Mouse (Mus musculus) liver, embryonic 11.5 days (tissue): Measurements from ENCODE around the gene Ebp. TPM values are rescaled to one million over a fixed set of nuclear protein-coding genes. Genes with fewer than 3 reads are reported as not detected.

Experiments
- ATAC-seq: fragments of 200-750 bp; cut with Nextera tagmentation; replicated peaks from 2 replicates; pipeline ENCODE4 v1.8.0; 2017; ENCODE audit warnings: moderate number of reproducible peaks, mild to moderate bottlenecking, moderate TSS enrichment, moderate library complexity; ENCODE audit not compliant: low FRiP score
- DNase-seq: peaks from one replicate; pipeline ENCODE4 v3.0.0-alpha.2; 2017; ENCODE audit warnings: low spot score
- H3K27ac ChIP-seq: fragments of 300-500 bp; sonication (generic); 2 replicates; pipeline ENCODE4 v1.5.1; 2014; ENCODE audit warnings: mild to moderate bottlenecking, low read depth, low read length, control low read depth
- H3K27me3 ChIP-seq: fragments of 300-500 bp; sonication (generic); replicated peaks from 2 replicates; pipeline ENCODE4 v1.6.1; 2014; ENCODE audit warnings: low read length, mixed read lengths; ENCODE audit not compliant: control insufficient read depth, insufficient read depth
- H3K36me3 ChIP-seq: fragments of 300-500 bp; sonication (generic); 2 replicates; pipeline ENCODE4 v1.6.1; 2014; ENCODE audit warnings: mild to moderate bottlenecking, low read length, moderate library complexity, mixed read lengths; ENCODE audit not compliant: control insufficient read depth, insufficient read depth
- H3K4me1 ChIP-seq: fragments of 300-500 bp; sonication (generic); replicated peaks from 2 replicates; pipeline ENCODE4 v1.6.1; 2014; ENCODE audit warnings: low read length, mixed read lengths; ENCODE audit not compliant: control insufficient read depth, insufficient read depth
- H3K4me2 ChIP-seq: fragments of 300-500 bp; sonication (generic); 2 replicates; pipeline ENCODE4 v1.6.1; 2014; ENCODE audit warnings: mild to moderate bottlenecking, control low read depth, moderate library complexity
- H3K4me3 ChIP-seq: fragments of 300-500 bp; sonication (generic); 2 replicates; pipeline ENCODE4 v1.5.1; 2014; ENCODE audit warnings: low read depth, low read length, control low read depth
- H3K9ac ChIP-seq: fragments of 300-500 bp; sonication (generic); 2 replicates; pipeline ENCODE4 v1.6.1; 2014; ENCODE audit warnings: low read depth, low read length, control low read depth
- H3K9me3 ChIP-seq: fragments of 300-500 bp; sonication (generic); 2 replicates; pipeline ENCODE4 v1.6.1; 2016; ENCODE audit warnings: low read length, inconsistent platforms, mixed read lengths; ENCODE audit not compliant: control insufficient read depth
- WGBS: fragments of 180-500 bp; shearing (Covaris S2); extraction: QIAGEN DNeasy Blood & Tissue Kit; methylation state at CpG from one replicate; pipeline ENCODE4 v1.1.7; 2014; 5-methylcytosine and 5-hydroxymethylcytosine counted together
- polyA plus RNA-seq: library from polyadenylated mRNA; unstranded; fragments of >200 nt; fragmentation: Nextera tagmentation; extraction: Ambion mirVana; gene quantifications from 2 replicates; pipeline ENCODE4 v1.2.1, GENCODE M21; 2014

Ebp gene
- polyA plus RNA-seq = 54.7 and 55.6 TPM in 2 replicates

GRCm38 (mm10) chrX:8193419-8193723, at the start of gene Ebp:
Gene Ebp, minus strand, starts transcription at chrX:8193512.
- Histone ChIP-seq H3K4me3 (peak within 1 kb of the TSS; percentile 62), H3K36me3 (no peaks in the 10 kb centered on the region), H3K9ac (peak within 1 kb of the TSS; percentile 78), H3K9me3 (no peaks in the 10 kb centered on the region), H3K4me2 (peak within 1 kb of the TSS; percentile 73), H3K27me3 (no peaks in the 10 kb centered on the region), H3K4me1 (peaks cover 4% of the 10 kb centered on the region; the same call in 1 of the 2 replicates), H3K27ac (peak within 1 kb of the TSS; percentile 56)
- 30% methylated on average over 10 of the region's 10 CpGs for WGBS
- ATAC-seq (no peak), DNase-seq (no peak)

- H3K4me2 ChIP-seq = no peak overlapping the region
- WGBS = 76% methylated on average over 13 of the region's 13 CpGs
- ATAC-seq = no peak
Measured at GRCm38 (mm10) chrX:8238804-8239395, 45.6 kb upstream of the Ebp start.

GRCm38 (mm10) chrX:8236704-8237103, 43.4 kb upstream of the Ebp start:
- Histone ChIP-seq H3K4me3 (no peak overlapping the region), H3K36me3 (no peaks in the 10 kb centered on the region), H3K9ac (no peak overlapping the region), H3K27me3 (no peaks in the 10 kb centered on the region), H3K4me2 (no peak overlapping the region), H3K9me3 (no peaks in the 10 kb centered on the region), H3K4me1 (no peaks in the 10 kb centered on the region), H3K27ac (no peak overlapping the region)
- ATAC-seq = no peak
- DNase-seq = no peak
- WGBS = 86% methylated on average over 2 of the region's 2 CpGs

More at GRCm38 (mm10) chrX:8238804-8239395, 45.6 kb upstream of the Ebp start:
- no peak for DNase-seq
- H3K36me3 ChIP-seq = no peaks in the 10 kb centered on the region
- no peaks in the 10 kb centered on the region for H3K4me1 ChIP-seq
- H3K27me3 ChIP-seq = no peaks in the 10 kb centered on the region
- H3K4me3 ChIP-seq = no peak overlapping the region
- H3K9ac ChIP-seq = no peak overlapping the region
- no peaks in the 10 kb centered on the region for H3K9me3 ChIP-seq
- no peak overlapping the region for H3K27ac ChIP-seq

- WGBS = 65% methylated on average over 3 of the region's 3 CpGs
- no peak for ATAC-seq
Measured at GRCm38 (mm10) chrX:8233602-8234001, 40.3 kb upstream of the Ebp start.

GRCm38 (mm10) chrX:8230272-8230671, 37.0 kb upstream of the Ebp start:
- no peaks in the 10 kb centered on the region for H3K4me1 ChIP-seq
- H3K36me3 ChIP-seq = no peaks in the 10 kb centered on the region
- no peaks in the 10 kb centered on the region for H3K27me3 ChIP-seq
- H3K27ac ChIP-seq = no peak overlapping the region
- no peaks in the 10 kb centered on the region for H3K9me3 ChIP-seq
- ATAC-seq = no peak
- no peak overlapping the region for H3K4me3 ChIP-seq
- DNase-seq = no peak
- no peak overlapping the region for H3K4me2 ChIP-seq
- H3K9ac ChIP-seq = no peak overlapping the region
- 65% methylated on average over 4 of the region's 4 CpGs for WGBS

More at GRCm38 (mm10) chrX:8233602-8234001, 40.3 kb upstream of the Ebp start:
- H3K36me3 ChIP-seq = no peaks in the 10 kb centered on the region
- no peaks in the 10 kb centered on the region for H3K9me3 ChIP-seq
- H3K4me3 ChIP-seq = no peak overlapping the region
- H3K27ac ChIP-seq = no peak overlapping the region
- DNase-seq = no peak
- H3K27me3 ChIP-seq = no peaks in the 10 kb centered on the region
- H3K4me1 ChIP-seq = no peaks in the 10 kb centered on the region
- H3K9ac ChIP-seq = no peak overlapping the region
- H3K4me2 ChIP-seq = no peak overlapping the region

- H3K27me3 ChIP-seq = no peaks in the 10 kb centered on the region
- WGBS = 69% methylated on average over 7 of the region's 7 CpGs
- H3K9me3 ChIP-seq = no peaks in the 10 kb centered on the region
- 0 out of 2 replicates have a peak, but pooled peaks have one; percentile 56 for ATAC-seq
- no peak overlapping the region for H3K27ac ChIP-seq
- DNase-seq = no peak
- H3K9ac ChIP-seq = no peak overlapping the region
- no peaks in the 10 kb centered on the region for H3K36me3 ChIP-seq
- no peak overlapping the region for H3K4me3 ChIP-seq
- no peaks in the 10 kb centered on the region for H3K4me1 ChIP-seq
- H3K4me2 ChIP-seq = no peak overlapping the region
Measured at GRCm38 (mm10) chrX:8223473-8223872, 30.2 kb upstream of the Ebp start.

- Histone ChIP-seq H3K4me2 (no peak overlapping the region), H3K36me3 (no peaks in the 10 kb centered on the region), H3K9me3 (no peaks in the 10 kb centered on the region), H3K4me1 (no peaks in the 10 kb centered on the region), H3K9ac (no peak overlapping the region), H3K4me3 (no peak overlapping the region), H3K27me3 (no peaks in the 10 kb centered on the region; the same call in 1 of the 2 replicates), H3K27ac (no peak overlapping the region)
- DNase-seq = no peak
- ATAC-seq = no peak
- WGBS = 51% methylated on average over 7 of the region's 7 CpGs
Measured at GRCm38 (mm10) chrX:8222678-8223421, 29.5 kb upstream of the Ebp start.

GRCm38 (mm10) chrX:8222296-8222677, 29.0 kb upstream of the Ebp start:
- Histone ChIP-seq H3K9ac (no peak overlapping the region), H3K27me3 (no peaks in the 10 kb centered on the region; the same call in 1 of the 2 replicates), H3K36me3 (no peaks in the 10 kb centered on the region), H3K9me3 (no peaks in the 10 kb centered on the region), H3K4me2 (no peak overlapping the region), H3K27ac (no peak overlapping the region), H3K4me1 (no peaks in the 10 kb centered on the region), H3K4me3 (no peak overlapping the region)
- ATAC-seq (no peak), DNase-seq (no peak)
- 44% methylated on average over 3 of the region's 3 CpGs for WGBS

- H3K27me3 ChIP-seq = no peaks in the 10 kb centered on the region; the same call in 1 of the 2 replicates
- H3K27ac ChIP-seq = no peak overlapping the region
- no peak overlapping the region for H3K4me3 ChIP-seq
- H3K9ac ChIP-seq = no peak overlapping the region
- WGBS = 27% methylated on average over 8 of the region's 8 CpGs
- H3K9me3 ChIP-seq = no peaks in the 10 kb centered on the region
- no peaks in the 10 kb centered on the region for H3K36me3 ChIP-seq
- no peak overlapping the region for H3K4me2 ChIP-seq
- ATAC-seq (no peak), DNase-seq (no peak)
- H3K4me1 ChIP-seq = no peaks in the 10 kb centered on the region
Measured at GRCm38 (mm10) chrX:8219651-8220050, 26.3 kb upstream of the Ebp start.
